Mouse (Mus musculus) kidney, adult 2 months (tissue): Measurements from ENCODE around the gene Cbr4.

Experiments used
- CTCF ChIP-seq: fragments of 200-500 bp; conservative IDR thresholded peaks from 2 replicates; pipeline ENCODE4 v1.5.1; 2011; ENCODE audit warnings: low read depth, mild to moderate bottlenecking, control low read depth, low read length, moderate library complexity, mixed read lengths; ENCODE audit not compliant: insufficient read depth, insufficient read length
- POLR2A ChIP-seq: fragments of 200-500 bp; IDR thresholded peaks from one replicate; pipeline ENCODE4 v1.6.1; 2011; ENCODE audit warnings: low read depth, low read length, control low read depth

DNA sequence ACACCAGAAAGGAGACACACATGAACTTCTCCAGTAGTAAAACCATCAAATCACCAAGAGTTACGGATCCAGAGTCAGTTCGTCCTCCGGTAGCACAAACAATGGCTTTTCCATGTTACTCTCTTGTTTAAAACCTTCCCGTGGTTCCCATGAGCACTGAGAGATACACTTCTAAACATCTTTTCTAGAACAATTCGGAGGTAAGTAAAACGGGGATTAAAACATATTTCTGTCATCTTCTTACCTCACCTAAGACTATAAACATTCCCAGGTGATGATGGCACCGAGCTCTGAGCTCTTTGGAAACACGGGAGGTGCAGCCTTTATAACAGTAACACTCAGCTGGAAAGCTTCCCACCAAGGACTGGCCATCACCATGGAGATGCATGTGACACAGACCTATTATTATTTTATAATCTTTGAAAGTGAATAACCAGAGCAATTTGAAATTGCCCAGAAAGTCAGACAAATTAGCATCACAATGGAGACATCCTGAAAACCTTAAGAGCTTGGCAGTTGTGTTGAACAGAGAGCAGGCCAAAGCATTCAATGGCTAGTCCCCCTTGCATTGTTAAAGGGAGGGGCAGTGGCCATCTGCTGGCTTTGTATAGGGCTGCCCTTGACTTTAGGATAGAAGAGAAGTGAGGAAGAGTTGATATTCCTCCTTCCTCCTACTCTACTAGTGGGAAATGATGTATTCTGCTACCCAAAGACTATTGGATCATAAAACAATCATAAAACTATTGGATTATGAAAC is 29.4 kb downstream of the Cbr4 start:
- TF ChIP-seq POLR2A (no peak), CTCF (no peak)
